Mouse (Mus musculus) embryonic stem cell, embryonic (primary cell): ENCODE results near the gene Ahsg.

Experiments
- CTCF ChIA-PET, 4 experiments: fragments of 300-600 bp in 2 of 4; fragments of 350-600 bp in 2 of 4; sonication (Branson Sonifier 250); formaldehyde crosslinking; loops; one replicate each; lab custom pipeline; 2022; ENCODE audit warnings: inconsistent platforms in 2 of 4; lab: Charles Lee
- POLR2A ChIA-PET, 4 experiments: fragments of 300-600 bp in 2 of 4; fragments of 350-600 bp in 2 of 4; sonication (Branson Sonifier 250); formaldehyde crosslinking; loops; one replicate each; lab custom pipeline; 2022; ENCODE audit warnings: antibody characterized with exemption in 4 of 4, inconsistent platforms in 1 of 4; lab: Charles Lee

The Ahsg gene

DNA sequence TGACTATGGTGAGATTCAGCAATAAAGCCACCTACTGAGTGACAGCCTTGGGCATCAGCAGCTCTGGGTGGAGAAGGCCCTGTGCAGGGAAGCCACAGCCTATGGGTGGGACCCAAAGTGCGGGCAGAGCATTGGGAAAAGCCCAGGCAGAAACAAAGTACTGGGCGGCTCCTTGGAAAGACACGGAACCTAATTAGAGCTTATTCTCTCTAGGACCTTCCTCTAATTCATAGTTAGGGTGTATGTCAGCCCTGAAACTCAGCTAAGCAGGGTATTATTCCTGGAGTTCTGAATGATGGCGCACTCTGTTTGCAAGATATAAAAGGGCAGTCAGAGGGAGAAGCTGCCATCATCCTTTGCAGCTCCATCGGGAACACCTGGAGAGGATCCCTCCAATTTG lies 27.0 kb downstream of the Ahsg start, which contains the start of gene Fetub:
Fetub (plus strand) TSS at position 301 of the 400 bp plus-strand sequence.
- ChIA-PET POLR2A (interaction anchor here (0.5 to 6.0 kb wide), 23 partner anchors 9 to 606 kb away, joined by 3 to 67 read pairs (median 4); no protein-coding TSS in a partner anchor), CTCF (interaction anchor here in 3 of 4 experiments (0.6 to 0.7 kb wide), 3 partner anchors 13 to 362 kb away, joined by 3 read pairs; no protein-coding TSS in a partner anchor)

DNA sequence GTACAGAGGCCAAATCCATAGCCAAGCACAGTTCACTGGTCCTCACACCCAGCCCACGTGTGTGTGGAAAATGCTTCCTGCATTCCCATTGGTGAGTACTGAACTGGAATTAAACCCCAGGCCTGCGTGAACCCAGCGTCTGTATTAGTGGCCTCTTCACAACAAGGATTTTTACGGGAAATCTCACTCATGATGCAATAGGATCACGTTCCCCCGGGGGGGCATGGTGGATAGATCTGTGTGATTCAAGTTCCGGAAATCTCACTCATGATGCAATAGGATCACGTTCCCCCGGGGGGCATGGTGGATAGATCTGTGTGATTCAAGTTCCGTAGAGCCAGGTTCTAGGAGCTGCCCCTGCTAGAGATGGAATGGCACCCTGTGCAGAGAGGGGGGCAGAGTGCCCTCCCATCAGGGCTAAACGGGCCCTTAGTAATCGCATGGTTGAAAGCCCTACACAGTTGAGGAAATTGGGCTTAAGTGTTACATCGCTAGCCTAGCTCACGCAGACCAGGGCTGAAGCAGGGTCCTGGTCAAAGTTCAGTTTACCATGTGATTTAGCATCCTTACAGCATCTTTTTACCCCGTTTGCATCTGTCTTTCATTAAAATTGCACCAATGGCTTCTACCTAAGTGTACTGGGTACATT lies 27.7 kb downstream of the Ahsg start:
- POLR2A ChIA-PET, result interaction anchor here (0.6 to 6.0 kb wide), 19 partner anchors 9 to 606 kb away, joined by 3 to 67 read pairs (median 4); no protein-coding TSS in a partner anchor

DNA sequence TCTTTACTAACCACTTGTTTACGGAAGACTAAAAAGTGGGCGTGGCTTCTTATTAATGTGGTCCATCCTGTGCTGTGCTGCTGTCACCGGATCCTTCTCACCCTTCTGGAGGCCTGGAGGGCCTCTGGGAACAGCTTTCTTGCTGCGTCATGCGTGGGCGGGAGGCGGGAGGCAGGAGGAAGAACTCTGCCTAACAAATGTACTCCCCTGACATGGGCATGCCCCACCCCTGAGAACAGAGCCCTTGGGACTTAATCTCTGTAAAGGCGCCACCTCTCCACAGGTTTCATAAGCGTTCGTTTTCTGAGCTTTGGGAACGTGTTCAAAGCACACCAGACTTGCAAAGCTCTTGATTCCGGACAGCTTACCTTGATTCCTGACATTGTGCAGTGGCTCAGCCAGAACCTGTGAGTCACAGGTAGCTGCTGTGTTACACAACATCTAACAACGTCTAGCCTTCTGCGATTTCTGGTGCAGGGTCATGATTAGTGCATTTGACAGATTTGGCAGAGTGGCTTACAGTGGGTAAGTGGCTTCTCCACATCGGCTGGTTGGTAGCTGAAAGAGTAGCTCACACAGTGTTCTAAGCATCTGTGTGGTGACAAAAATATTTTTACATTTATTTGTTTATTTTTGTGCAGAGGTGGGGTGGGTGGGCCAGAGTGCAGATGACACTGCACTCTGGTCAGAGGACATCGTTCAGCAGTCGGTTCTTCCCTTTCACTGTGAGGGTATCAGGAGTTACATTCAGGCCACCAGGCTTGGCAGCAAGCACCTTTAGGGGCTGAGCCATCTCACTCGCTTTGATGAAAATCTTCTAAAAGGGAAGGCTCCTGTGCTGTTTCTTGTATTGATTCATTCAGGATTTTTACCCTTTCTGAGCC lies 29.1 kb downstream of the Ahsg start:
- CTCF ChIA-PET, result no interaction called here
- POLR2A ChIA-PET, result interaction anchor here (0.6 to 6.0 kb wide), 18 partner anchors 10 to 1450 kb away, joined by 3 to 67 read pairs (median 4); no protein-coding TSS in a partner anchor

More for the DNA sequence above, 27.7 kb downstream of the Ahsg start:
- CTCF ChIA-PET, result interaction anchor here in 3 of 4 experiments (0.6 to 0.7 kb wide), 3 partner anchors 12 to 363 kb away, joined by 3 read pairs; no protein-coding TSS in a partner anchor

DNA sequence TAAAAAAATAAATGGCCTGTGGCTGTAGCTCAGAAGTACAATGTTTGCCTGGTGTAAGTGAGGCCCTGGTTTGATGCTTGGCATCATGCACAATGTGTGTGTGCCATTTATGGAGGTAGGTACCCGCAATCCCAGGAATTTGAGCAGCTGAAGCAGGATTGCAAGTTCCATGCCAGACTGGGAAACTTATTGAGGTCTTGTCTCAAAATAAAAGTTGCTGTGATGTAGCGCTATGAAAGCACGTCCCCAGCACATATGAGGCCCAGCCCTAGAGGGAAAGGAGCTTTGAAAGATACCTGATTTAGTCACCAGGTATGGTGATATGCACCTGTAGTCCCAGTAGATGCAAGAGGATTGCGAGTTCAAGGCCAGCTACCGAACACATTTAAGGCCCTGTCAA lies 30.7 kb downstream of the Ahsg start:
- CTCF ChIA-PET, result interaction anchor here in 1 of 4 experiments (0.7 kb wide), 1 partner anchor 9 kb away, joined by 3 read pairs; no protein-coding TSS in a partner anchor
- POLR2A ChIA-PET, result interaction anchor here in 3 of 4 experiments (0.6 to 6.0 kb wide), 5 partner anchors 9 to 34 kb away, joined by 3 to 67 read pairs (median 7); no protein-coding TSS in a partner anchor

DNA sequence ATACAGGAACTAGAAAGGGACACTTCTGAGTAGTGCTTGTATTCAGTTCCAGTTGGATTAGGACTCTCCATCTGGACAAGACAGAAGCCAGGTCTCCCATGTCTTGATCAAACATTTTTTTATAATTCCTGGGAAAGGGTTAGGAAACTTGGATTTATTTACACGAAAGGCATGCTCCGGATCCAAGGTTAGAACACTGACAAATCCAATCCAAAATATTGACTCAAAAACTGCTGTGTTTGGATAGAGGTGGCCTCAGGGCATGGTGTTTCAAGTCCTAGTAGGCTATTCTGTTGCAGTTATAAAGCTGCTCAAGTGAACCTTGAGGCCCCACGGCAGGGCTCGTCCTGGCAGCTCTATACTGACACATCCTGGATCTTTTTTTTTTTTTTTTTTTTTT lies 31.4 kb downstream of the Ahsg start:
- CTCF ChIA-PET, result no interaction called here
- POLR2A ChIA-PET, result interaction anchor here in 3 of 4 experiments (0.6 to 6.0 kb wide), 5 partner anchors 8 to 90 kb away, joined by 4 to 67 read pairs (median 7); no protein-coding TSS in a partner anchor

DNA sequence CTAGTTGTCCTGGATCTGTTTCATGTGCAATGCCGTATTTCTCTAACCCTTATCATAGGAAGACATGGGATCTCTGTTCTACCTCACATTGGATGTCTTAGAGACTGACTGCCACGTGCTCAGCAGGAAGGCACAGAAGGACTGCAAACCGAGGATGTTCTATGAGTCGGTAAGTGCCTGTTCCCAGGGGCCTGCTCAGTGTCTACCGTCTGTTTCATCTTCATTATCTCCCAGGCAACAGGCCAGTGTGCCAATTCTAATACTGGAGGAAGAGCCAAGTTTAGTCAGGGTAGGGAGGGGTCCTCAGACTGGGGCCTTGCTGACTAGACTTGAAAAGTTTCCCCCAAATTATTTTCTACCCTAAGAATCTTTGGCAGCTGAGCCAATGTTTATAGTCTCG lies 38.5 kb downstream of the Ahsg start:
- ChIA-PET CTCF (no interaction called here), POLR2A (interaction anchor here (0.7 to 4.1 kb wide), 4 partner anchors 9 to 12 kb away, joined by 3 to 67 read pairs (median 21); partner anchors contain the start of gene Fetub (in 2 of the 4))

DNA sequence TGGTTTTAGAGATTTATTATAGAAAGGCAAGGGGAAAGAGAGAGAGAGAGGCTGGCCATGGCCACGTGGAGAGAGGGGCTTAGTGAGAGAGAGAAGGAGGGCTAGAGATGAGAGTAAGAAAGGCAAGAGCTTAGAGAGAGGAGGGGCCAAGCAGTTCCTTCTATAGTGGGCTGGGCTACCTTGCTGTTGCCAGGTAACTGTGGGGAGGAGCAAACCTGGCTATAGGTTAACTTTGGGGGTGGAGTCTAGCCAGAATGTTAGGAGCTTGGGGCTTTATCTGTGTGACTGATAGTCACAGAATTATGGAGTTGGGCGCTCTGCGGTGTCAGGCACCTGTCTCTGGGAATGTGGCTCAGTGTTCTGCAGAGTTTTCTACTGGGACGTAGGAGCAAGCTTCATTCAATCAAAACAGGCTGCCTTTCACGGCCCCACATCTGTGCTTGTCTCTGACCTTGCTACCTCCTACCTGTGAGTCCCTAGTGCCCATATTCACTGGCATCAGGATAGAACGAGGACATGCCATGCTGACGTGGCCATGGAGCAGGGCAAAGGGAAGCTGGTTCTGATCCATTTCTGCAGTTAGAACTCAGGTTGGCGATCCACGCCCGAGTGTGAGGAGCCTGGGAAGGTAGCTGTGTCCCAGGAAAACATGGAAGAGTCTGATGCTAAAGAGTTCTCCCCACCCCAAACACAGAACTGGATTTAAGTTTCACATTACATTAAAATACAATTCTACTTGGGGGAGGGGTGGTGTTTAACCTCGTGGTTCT lies 40.5 kb downstream of the Ahsg start:
- POLR2A ChIA-PET, result interaction anchor here (0.6 to 4.1 kb wide), 21 partner anchors 9 to 196 kb away, joined by 3 to 67 read pairs (median 3); partner anchors contain the start of genes Fetub (in 2 of the 4) and Rfc4 (in 1 of the 4)
- CTCF ChIA-PET, result interaction anchor here in 2 of 4 experiments (0.5 to 1.2 kb wide), 3 partner anchors 10 to 194 kb away, joined by 3 to 5 read pairs (median 4); no protein-coding TSS in a partner anchor

DNA sequence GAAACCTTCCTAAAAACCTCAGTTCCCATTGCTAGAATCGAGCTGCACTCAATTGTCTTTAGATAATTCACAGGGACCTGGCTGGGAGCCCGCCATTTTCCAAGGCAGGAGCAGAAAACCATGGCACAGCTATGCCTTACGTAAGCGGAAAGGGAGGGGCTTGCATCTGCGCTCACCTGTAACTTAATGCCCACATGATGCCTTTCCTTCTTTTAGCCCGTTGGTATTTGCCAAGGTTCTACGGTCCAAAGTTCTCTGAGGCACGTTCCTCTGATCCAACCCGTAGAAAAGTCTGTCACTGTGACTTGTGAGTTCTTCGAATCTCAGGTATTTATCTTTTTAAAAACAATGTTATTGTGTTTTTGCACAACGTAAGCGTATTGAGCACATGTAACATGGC lies 46.6 kb downstream of the Ahsg start:
- CTCF ChIA-PET, result no interaction called here
- POLR2A ChIA-PET, result interaction anchor here in 2 of 4 experiments (0.7 kb wide), 2 partner anchors 18 to 94 kb away, joined by 3 to 4 read pairs; no protein-coding TSS in a partner anchor

DNA sequence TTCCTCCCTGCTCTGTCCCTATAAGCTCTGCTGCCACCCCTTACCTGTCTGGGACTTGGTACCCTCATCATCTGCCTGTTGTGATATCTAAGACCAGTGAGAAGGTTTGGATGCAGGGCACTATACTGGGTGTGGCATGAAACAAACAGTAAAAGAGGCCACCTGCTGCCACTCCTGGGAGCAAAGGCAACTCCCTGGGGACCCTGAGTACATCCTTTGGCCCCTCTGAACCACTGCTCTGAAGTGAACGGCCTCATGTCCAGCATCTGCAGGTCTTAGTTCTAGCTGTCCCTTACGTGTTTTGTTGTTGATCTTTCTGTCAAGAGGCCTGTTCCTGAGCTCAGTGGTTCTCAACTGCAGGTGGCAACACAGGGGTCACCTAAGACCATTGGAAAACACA lies 47.5 kb downstream of the Ahsg start:
- ChIA-PET POLR2A (interaction anchor here in 2 of 4 experiments (0.6 to 1.3 kb wide), 3 partner anchors 19 to 687 kb away, joined by 3 read pairs; partner anchors contain the start of gene Fetub (in 1 of the 2)), CTCF (no interaction called here)

DNA sequence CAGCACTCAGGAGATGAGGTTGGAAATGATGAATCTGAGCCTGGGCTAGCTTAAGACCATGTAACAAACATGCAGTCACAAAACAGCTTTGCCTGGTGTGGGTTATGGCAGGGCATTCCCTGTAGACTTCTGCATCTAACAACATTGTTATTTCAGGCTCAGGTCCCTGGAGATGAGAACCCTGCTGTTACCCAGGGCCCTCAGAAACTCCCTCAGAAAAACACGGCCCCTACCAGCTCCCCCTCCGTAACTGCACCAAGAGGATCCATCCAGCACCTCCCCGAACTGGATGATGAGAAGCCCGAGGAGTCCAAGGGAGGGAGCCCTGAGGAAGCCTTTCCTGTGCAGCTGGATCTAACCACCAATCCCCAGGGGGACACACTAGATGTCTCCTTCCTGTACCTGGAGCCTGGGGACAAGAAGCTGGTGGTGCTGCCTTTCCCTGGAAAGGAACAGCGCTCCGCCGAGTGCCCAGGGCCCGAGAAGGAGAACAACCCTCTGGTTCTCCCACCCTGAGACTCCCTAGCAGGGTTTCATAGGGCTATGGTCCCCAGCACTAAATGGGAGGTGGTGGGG lies 48.1 kb downstream of the Ahsg start:
- ChIA-PET CTCF (no interaction called here), POLR2A (interaction anchor here in 2 of 4 experiments (0.8 to 1.3 kb wide), 2 partner anchors 20 to 21 kb away, joined by 3 read pairs; partner anchors contain the start of gene Fetub (in 1 of the 2))

DNA sequence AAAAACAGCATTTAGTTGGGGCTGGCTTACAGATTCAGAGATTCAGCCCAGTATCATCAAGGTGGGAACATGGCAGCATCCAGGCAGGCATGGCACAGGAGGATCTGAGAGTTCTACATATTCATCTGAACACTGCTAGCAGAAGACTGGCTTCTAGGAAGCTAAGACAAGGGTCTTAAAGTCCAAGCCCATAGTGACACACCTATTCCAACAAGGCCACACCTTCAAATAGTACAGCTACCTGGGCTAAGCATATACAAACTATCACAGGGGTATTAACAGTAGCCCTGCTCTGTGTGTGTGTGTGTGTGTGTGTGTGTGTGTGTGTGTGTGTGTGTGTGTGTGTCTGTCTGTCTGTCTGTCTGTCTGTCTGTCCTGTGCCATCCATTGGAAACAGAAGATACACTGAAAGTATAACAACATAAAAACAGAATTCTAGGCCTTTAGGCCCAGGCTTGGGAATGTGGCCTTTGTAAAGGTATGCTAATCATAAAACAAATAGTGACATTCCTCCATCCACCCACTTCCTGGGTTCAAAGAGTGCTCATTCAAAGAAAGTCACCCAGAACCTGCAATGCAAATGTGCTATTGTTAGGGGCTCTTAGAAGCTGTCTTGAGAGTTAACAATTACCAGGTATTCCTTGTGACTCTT lies 50.9 kb downstream of the Ahsg start:
- POLR2A ChIA-PET, result interaction anchor here (0.6 to 2.4 kb wide), 15 partner anchors 10 to 158 kb away, joined by 3 to 15 read pairs (median 5); partner anchors contain the start of genes Dnajb11 (in 1 of the 4), Fetub (in 1 of the 4) and Tbccd1 (in 1 of the 4)
- CTCF ChIA-PET, result interaction anchor here in 2 of 4 experiments (0.6 to 0.7 kb wide), 2 partner anchors 207 to 297 kb away, joined by 3 read pairs; no protein-coding TSS in a partner anchor

DNA sequence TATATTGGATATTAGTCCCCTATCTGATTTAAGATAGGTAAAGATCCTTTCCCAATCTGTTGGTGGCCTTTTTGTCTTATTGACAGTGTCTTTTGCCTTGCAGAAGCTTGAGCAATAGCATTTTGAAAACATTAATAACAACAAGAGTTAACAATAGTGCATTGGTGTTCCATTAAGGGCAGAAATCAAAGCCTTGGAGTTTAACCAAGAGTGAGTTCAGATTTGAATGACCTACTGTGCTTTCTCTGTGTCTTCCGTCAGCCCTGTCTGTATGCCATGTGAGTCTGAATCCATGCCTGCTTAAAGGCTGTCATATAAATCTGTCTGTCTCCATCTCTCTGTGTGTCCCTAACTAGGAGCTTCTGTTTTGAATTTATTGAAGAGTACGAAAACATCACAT lies 56.3 kb downstream of the Ahsg start:
- ChIA-PET CTCF (no interaction called here), POLR2A (no interaction called here)
